Mouse (Mus musculus) CH12.LX (cell line): Measurements from ENCODE around the gene Olfr365.

Experiments
- CTCF ChIP-seq, 2 experiments: IDR thresholded peaks in 1 of 2; conservative IDR thresholded peaks in 1 of 2; 2 replicates each; pipeline ENCODE4 v1.5.1; 2011 to 2012; ENCODE audit warnings: low read depth in 2 of 2, low read length in 2 of 2, improper control_type of control experiment in 1 of 2, inconsistent platforms in 1 of 2, mild to moderate bottlenecking in 1 of 2, moderate library complexity in 1 of 2
- EP300 ChIP-seq: IDR thresholded peaks from 2 replicates; pipeline ENCODE4 v1.6.1; 2011; ENCODE audit warnings: low read length, improper control_type of control experiment
- GABPA ChIP-seq: IDR thresholded peaks from 2 replicates; pipeline ENCODE4 v1.6.1; 2012; ENCODE audit warnings: low read depth, low read length, improper control_type of control experiment, inconsistent platforms; ENCODE audit not compliant: insufficient replicate concordance
- HCFC1 ChIP-seq: IDR thresholded peaks from 2 replicates; pipeline ENCODE4 v1.6.1; 2012; ENCODE audit warnings: low read depth, mild to moderate bottlenecking, inconsistent platforms, low read length, improper control_type of control experiment
- MAX ChIP-seq: IDR thresholded peaks from 2 replicates; pipeline ENCODE4 v1.6.1; 2011; ENCODE audit warnings: low read length, improper control_type of control experiment
- MAZ ChIP-seq: IDR thresholded peaks from 2 replicates; pipeline ENCODE4 v1.6.1; 2012; ENCODE audit warnings: low read depth, mild to moderate bottlenecking, inconsistent platforms, low read length, improper control_type of control experiment, moderate library complexity
- POLR2AphosphoS2 ChIP-seq: IDR thresholded peaks from 2 replicates; pipeline ENCODE4 v1.6.1; 2011; ENCODE audit warnings: low read depth, low read length, improper control_type of control experiment
- TCF12 ChIP-seq: IDR thresholded peaks from 2 replicates; pipeline ENCODE4 v1.6.1; 2014; ENCODE audit warnings: low read depth, mild to moderate bottlenecking, inconsistent platforms, low read length, improper control_type of control experiment
- USF1 ChIP-seq: IDR thresholded peaks from 2 replicates; pipeline ENCODE4 v1.6.1; 2014; ENCODE audit warnings: low read depth, mild to moderate bottlenecking, inconsistent platforms, low read length, improper control_type of control experiment

GRCm38 (mm10) chr2:37139022-37139421, 49.0 kb upstream of the Olfr365 start, which contains the start of gene Olfr364-ps1:
- no peak for TF ChIP-seq USF1
- no peak for TF ChIP-seq TCF12
- TF ChIP-seq CTCF (conservative IDR thresholded peaks at IDR 0.05 in 1 of 2, IDR thresholded peaks at IDR 0.05 in 1 of 2; ENCODE audit: low read depth in 2 of 2, low read length in 2 of 2) = no peak
- no peak for TF ChIP-seq GABPA
- TF ChIP-seq EP300 = no peak
- no peak for TF ChIP-seq MAZ
- no peak for TF ChIP-seq MAX
- no peak for TF ChIP-seq POLR2AphosphoS2
- no peak for TF ChIP-seq HCFC1
